Mouse (Mus musculus) stomach, postnatal 0 days (tissue): Measurements from ENCODE around the gene Apba2.

Experiments used
- CTCF ChIP-seq: IDR thresholded peaks from 2 replicates; pipeline ENCODE4 v1.5.1; 2016; ENCODE audit warnings: antibody characterized with exemption, low read depth, mild to moderate bottlenecking, moderate library complexity
- EP300 ChIP-seq: optimal IDR thresholded peaks from 2 replicates; pipeline ENCODE3; 2016; ENCODE audit warnings: antibody characterized with exemption

GRCm38 (mm10) chr7:64456176-64456575 is 45.3 kb upstream of the Apba2 start:
- TF ChIP-seq CTCF = no peak
- no peak for TF ChIP-seq EP300
